Mouse (Mus musculus): ENCODE results near the gene Dnhd1. TPM values are rescaled to one million over a fixed set of nuclear protein-coding genes. Genes with fewer than 3 reads are reported as not detected.

The Dnhd1 gene
- 1 to 10 TPM; 5.5 to 6.5 TPM for total RNA-seq (2021)

DNA sequence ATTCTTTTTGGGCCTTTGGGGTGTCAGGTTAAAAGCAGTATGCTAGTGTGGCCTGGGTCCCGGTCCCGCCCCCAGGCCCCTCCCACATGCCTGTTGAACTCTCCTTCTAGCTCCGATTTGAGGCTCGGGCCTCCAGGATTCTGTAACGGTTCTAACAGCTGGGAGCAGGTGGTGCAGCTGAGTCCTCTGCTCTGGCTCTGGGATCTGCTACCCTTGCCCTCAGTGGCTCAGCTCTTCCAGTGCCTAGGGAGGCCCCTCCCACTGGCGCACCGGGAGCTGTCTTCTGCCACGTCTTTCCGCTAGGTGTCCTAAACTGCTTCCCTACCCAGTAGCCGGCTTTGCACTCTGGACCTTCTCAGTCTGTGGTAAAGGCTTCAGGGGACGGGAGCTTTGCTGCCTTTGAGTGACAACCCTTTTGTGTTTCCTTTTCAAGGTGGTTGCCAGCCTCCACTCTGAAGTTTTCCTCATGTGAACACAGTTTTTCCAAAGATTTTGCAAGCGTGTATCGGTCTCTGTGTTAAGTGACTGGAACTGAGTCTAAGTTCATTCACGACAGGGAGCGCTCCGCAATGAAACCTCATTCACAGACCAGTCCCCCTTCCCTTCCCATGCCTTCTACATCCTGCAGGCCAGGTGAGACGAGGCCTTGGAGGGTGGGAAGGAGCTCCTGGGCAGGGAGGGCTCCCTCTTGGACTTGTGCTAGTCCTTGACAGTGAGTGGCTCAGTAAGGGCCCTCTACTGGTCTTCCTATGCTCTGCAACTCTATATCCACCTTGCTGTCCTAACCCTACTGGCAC, at the start of gene Dnhd1:
TSS of gene Dnhd1 (plus strand) at position 189 of the 797 bp plus-strand sequence.
- DNase-seq: peak; percentile 40 to 60

DNA sequence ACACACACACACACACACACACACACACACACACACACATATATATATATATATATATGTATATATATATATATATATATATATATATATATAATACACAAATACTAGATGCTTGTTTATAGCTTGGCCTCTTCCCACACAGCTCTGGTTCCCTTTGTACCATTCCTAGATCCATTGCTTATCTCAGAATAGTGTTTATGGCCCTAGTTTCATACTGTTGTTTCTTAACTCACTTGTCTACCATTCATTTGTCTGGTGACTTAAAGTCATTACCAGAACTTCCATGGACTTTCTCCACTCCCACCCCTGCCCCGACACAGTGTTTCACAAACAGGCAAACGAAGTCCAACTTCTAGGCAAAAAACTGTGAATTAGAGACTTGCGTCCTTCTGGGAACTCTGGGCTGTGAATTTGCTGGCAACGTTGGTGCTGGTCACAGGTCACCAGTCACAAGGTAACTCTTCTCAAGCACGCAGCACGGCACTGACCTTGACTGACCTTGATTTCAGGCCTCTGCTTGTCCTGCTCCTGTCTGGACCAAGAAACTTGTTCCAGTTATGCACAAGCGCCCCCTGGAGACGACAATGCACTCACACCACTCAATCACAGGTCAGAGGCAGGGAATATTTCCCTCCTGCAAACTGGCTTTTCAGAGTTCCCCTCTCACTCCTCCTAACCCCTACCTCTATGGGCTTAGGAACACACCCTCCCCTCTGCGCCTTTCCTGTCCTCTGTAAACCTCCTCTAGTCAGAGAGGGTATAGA, 47.6 kb upstream of the Dnhd1 start:
- peak; percentile 44 to 59 for DNase-seq

DNA sequence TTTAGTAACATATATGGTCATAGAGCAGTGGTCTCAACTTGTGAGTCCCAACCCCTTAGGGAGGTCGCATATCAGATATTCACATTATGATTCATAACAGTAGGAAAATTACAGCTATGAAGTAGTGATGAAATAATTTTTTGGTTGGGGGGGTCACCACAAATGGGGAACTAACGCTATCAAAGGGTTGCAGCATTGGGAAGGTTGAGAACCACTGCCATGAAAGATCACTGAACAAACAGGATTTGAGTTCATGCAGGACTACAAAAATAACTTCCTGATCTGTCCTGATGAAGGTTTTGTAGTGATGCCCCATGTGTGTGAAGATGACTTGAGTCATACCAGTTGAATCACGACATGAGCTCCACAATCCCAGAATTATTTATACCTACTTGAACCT, 42.2 kb upstream of the Dnhd1 start:
- DNase-seq: no peak

DNA sequence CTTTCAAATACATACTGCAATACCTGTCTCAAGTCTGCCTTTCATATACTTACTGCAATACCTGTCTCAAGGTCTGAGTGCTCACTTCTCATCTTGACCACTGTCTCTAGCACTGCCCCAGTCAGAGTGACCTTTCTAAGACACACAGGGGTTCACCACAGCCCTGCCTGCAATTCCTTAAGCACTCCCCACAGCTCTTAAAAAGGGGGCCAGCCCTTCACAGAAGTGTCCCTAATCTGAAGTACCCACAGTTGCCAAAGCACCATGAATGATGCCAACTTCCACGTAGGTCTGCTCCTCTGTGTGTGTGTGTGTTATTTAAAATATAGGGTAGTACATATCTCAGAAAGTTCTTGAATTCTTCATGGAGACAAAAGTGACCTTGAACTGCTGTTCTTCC, 38.9 kb upstream of the Dnhd1 start:
- DNase-seq: no peak

DNA sequence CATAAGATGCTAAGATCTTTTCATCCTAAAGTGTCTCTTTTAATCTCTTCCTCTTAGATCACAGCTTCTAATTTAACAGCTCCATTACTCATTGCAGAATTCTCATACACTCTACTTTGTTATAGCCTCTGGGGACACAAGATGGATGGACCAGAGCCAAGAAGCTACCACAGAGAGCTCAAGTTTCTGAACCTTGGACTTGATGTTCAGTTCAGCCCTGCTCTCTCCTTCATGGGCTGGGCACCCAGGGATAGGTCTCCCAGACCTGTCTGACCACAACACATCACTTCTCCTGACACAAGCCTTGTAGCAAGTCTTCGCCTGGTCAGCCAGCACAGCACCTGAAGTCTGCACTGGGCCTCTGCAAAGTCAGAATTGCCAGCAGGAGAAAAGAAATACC, 36.2 kb upstream of the Dnhd1 start:
- DNase-seq: no peak

DNA sequence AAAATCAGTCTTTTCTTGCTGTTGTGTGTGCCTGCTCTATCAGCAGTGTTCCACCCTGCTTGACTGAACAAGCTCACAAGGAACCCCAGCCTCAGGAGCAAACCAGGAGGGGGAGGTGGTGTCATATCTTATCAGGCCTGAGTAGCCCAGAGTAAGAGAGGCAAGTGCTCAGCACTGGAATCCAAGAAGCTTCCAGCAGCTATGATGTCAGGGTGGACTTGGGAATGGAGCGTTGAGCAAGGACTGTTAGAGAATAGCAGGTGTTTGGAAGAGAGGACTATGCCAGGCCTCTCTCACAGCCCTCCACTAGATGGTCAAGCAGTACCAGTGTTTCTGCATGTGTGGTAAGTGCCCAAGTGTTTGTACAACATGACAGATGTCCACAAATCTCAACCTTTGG, 34.9 kb upstream of the Dnhd1 start:
- DNase-seq: no peak

DNA sequence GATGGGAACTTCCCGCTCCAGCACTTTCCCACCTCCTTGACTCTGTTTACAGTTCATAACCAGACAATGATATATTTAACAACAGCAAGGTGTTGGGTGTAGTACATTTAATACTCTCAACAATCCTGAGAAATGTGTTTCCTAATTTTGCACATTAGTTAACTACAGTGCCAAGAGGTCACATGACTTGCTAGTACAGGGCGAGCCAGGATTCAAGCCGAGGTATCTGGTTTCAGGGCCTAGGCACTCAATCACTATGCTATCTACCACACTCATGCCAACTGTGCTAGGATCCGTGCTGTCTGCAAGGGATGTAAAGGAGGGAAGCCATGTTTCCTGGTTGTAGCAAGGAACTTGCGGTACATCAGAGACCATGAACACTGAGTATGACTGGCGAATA, 34.1 kb upstream of the Dnhd1 start:
- no peak for DNase-seq

DNA sequence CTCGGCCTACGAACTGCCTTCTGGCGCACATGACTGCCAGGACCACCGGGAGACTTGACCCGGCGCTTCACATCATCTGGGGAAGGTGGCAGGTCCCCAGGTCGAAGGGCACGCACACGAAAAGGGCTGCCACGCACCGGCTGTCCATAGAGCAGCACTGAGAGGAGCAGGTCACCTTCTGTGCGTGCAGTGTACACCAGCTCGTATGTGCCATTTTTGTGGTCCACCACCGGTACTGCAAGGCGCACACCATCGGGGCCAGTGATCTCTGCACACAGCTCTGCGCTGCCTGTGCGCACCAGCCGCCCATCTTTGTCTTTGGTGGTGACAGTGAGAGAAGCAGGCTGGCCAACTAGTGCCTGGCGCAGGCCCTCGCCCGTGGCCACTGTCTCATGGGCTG, 32.8 kb upstream of the Dnhd1 start:
- DNase-seq: no peak

DNA sequence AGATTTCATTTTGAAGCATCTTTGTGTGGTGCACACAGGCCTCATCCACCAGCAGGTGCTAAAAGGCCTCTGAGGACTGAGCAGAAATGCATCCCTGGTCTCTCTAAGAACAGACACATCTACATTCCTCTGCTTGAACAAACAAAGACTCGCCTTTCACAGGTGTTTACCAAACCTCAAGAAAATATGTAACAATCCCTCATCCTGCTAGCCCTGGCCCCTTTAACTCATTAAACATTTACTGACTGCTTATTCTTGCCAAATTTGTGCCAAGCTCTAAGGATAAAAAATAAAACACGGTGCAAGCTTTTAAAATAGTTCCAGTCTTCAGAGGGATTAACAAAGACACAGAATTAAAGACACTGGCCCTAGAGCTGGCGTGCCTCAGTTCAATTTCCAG, 30.9 kb upstream of the Dnhd1 start:
- no peak for DNase-seq

DNA sequence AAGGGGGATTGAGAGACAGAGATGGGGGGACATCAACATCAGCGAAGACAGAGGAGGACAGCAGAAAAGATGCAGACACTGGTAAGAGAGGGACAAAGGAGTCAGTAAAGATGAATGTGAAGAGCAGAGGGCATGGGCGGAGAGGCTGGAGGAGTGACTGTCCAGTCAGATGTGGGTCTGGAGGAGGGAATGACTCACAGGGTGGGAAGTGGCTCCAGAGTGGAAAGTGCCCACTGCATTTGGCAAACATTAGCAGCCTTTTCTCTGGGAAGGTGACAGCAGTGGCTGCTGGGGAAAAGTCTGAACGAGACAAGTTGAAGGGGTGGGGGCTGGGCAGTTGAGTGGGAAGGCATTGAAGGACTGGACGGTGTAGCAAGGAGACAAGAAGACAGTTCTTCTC, 29.6 kb upstream of the Dnhd1 start:
- no peak for DNase-seq

DNA sequence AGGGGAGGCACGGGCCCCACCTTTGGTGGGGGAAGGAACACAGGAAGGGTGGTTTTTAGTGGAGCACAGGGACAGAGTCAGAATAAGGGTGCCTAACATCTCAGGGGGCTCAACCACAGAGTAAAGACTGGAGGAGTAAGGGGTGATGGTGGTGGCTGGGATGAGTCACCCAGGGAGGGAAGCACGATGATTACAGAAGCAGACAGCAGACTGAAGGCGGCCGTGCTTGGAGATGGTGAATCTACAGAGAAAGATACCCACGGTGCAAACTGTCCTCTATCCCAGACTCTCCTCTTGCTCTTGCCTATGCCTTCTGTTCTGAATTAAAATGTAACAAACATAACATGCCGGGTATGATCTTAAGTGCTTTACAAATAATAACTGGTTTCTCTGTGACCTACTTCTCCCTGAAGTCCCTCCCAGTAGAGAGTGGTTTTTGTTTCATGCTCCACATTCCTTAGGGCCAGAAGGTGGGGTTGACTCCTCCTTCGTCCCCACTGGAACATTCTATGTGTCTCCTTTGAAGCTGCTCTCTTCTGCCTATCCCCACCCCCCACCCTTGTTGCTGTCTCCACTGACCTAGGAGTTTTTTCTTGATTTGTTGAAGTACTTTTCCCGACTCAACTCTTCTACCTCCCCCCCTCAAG, 28.9 kb upstream of the Dnhd1 start:
- no peak for DNase-seq

DNA sequence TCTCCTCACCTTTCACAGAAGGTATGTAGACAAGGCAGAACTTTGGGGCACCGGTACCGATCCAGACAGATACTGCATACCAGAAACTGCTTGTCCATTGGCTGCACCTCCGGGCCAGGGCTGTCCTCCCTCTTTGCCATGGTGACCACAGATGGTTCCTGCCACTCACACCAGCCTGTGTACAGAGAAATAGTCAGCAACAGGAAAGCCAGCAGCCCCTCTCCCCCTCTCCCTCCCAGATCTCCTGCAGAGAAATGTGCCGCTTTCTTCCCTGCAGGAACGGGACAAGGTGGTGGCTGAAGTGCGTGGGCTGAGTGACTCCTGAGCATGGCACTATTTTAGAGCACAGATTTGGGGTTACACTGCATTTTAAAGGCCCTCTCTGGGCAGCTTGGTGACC, 25.2 kb upstream of the Dnhd1 start:
- DNase-seq: no peak

DNA sequence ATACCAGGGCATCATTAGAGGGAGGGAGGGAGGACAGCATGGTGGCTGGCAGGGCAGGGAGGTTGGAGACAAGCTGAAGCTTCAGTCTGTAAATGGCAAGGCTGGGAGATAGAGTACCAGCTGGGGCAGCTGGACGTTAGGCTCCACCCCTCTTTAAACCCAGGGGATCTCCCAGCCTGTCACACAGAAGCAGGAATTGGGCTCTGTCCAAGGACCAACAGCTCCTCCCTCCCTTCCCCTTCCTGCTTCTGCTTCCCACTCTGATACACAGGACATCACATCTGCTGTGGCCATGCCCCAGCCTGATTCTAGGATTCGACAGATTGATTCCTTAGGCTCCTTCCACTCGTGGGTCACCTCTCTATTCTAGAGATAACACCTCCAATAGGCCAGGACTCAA, 22.0 kb upstream of the Dnhd1 start:
- peak in 1 of 2 experiments; percentile 29 for DNase-seq

DNA sequence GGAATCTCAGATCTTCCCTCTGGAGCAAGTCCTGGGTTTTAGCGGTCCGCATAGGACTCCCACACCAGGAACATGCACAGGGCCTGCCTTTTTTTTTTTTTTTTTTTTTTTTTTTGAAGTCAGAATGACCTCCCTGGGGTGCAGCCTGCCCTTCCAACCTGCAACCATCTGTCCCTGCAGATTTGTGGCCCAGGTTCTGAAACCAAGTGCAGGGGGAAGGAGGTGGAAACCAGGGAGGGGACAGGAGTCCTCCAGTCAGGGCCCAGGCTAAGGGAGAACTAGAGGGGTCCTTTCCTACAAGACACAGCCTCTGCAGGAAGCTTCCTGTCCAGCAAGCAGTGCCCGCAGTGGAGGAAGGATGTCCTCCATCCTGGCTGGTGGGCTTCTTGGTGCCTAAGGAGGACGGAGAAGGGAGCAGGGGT, 18.1 kb upstream of the Dnhd1 start:
- DNase-seq: no peak

DNA sequence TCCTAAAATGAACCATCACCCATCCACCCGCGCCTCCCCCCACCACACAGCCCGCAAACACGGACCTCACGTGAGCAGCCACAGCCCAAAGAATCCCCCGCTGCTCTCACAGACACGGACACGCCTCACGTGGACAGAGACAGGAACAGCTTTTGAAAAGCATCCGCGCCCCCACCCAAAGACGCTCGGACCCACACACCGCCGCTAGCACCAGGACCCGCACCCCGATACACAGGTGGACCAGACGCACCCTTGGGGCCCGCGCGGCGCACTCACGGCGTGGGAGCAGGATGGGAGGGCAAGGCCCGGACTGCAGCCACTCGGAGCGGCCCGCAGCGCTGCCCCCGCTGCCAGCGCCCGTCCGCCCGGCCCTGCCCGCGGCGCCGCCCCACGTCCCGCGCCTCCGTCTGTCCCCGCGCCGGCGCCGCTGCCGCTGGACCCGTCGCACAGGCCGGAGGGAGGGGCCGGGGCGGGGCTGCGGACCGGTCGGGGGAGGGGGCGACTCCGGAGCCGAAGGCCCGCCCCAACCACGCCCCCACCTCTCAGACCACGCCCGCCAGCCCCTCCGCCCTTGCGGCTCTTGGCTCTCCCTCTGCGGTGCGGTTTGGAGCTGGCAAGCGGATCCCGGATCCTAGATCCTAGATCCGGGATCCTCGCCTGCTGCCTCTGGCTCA, 17.4 kb upstream of the Dnhd1 start, which contains the start of gene Trim3:
TSS of gene Trim3 (minus strand) at position 445 of the 674 bp plus-strand sequence.
- peak; percentile 91 for DNase-seq

DNA sequence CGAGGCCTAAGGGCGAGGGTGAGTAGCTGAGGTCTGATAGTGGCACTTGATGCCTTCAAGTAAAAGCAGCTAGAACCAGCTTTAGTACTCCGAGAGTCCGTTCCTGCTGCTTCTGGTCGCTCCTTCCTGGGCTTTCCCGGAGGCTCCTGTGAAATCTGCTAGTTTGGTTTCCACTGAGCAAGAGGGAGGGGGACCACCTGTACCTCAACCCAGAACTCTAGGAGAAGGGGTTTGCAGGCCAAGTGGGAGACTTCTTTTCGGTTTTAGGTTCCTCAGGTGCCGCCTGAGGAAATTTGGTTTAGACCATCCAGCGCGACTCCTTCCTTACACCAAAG, 16.9 kb upstream of the Dnhd1 start:
- DNase-seq: no peak

DNA sequence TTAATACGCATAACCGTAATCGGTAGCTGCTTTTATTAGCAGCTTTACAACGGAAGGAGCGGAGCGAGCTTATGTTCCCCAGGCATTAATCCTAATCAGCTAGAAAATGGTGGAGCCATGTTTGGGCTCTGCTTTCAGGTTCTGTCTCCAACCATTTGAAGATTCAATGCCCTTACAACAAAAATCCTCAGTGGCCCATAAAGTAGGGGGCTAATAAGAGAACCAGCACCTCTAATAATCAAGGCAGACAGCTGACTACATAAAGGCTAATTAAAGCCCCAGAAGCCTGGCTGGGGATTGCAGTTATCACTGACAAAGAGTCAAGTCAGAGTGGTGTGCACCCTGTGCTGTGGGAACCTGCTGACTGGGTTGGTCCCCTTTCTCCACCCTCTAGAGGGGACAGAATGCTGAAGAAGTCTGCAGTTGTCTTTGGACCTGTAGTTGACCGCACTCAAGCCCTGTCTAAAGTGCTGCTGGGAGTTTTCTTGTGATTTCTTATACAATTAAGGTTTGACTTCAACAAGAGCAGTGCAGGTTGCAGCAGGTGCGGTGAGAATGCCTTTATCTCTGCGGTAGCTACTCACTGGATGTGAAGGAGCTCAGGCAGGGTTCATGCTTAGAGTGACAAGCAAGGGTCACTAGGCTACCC, 16.2 kb upstream of the Dnhd1 start:
- no peak for DNase-seq

DNA sequence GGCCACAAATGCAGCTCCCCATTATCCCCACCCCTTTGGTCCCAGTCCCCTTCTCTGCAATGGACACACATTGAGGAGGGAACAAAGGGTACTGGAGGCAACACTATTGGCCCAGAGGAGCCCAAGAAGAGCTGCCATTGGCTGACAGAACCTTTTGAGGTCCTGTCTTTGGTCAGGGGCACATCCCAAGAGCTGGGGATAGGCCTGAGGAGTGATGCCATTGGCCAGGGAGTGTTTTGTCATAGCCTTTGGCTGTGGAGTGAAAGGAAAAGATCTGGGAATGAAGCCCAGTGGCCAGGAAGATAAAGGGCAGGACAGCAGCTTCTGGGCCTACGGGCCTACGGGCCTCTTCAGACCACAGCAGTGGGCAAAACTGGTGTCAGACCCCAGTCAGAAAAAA, 14.9 kb upstream of the Dnhd1 start:
- DNase-seq: no peak

DNA sequence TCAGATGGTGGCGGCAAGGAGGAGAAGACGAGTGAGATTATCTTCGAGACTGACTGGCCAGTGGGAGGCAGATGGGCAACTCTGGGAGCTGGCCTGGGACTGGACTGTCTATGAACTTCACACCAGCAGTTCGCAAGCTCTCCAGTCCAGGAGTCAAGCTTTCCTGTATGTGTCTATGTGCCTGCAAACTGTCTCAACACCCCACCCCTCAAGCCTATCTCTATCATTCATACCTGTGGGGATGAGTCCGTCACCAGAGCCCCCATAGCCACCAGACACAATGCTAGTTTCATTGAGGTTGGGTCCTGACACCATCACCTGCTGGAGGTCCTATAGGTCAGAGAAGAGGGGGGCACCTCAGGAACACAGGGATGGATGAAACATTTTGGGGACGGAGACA, 11.9 kb upstream of the Dnhd1 start:
- DNase-seq: no peak

DNA sequence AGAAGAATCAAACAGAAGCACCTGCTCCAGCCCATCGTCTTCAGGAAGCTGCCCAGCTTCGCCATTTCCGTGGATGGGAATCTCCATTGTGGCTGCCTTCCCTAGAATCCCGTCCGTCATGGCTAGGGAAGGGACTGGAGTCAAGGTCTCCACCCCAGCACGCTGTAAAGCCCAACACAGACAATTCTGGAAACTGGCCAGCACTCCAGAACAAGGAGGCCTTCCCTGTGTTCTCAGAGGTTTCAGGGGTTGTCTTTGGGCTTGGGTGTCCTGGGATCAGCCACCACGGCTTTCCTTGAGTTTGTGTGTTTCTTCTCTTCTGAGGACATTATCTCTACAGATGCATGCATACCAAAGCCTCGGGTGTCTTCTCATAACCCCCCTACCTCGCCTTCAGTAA, 11.3 kb upstream of the Dnhd1 start:
- no peak for DNase-seq

DNA sequence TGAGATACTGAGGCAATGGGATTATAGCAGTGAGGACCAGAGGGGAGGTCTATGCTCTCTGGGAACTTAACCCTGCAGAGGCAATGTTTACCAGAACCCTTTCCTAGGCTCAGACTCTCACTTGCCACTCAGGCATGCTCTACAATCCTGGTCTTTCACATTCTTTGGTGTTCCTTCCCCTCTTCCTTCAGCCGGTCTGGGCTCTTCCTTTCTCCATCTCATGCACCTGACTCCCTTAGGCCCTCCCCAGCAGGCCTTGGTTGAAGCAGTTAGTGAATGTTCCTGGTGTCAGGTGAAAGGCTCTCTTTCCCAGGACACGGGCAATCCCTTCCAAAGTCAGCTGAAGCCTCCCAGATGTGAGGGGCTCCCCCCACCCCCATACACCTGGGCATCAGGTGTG, 10.9 kb upstream of the Dnhd1 start, which contains the start of gene Timm10b:
TSS of gene Timm10b (plus strand) at position 301 of the 400 bp plus-strand sequence.
- no peak for DNase-seq

DNA sequence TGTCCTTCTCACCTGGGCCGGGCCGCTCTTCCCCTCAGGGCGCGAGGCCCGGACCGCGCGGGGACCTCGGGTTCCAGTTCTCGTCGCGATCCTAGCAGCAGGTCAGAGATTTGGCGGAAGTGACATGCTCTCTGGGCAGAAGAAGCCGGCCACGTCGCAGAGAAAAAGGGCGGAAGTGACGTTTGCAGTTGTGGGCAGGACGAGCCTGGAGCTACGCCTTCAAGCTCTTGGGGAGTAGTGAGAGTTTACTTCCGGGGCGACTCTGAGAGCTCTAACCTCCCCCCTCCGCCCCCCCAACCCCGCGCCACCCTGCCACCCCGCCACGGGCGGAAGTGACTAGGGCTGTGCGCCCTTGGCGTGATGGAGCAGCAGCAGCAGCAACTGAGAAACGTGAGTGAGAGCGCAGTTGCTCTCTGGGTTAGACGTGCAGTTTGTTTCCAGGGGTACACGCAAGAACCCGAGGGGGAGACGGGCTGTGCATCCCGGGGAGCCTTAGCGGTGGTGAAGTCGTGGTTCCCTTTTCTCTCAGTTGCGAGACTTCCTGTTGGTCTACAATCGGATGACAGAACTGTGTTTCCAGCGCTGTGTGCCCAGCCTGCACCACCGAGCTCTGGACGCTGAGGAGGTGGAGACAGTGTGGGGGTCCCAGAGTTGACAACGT, 10.3 kb upstream of the Dnhd1 start, which contains the start of the genes Arfip2 and Gm45799:
TSS of gene Arfip2 (minus strand) at position 184 of the 661 bp plus-strand sequence.
TSS of gene Gm45799 (plus strand) at position 320 of the 661 bp plus-strand sequence.
- DNase-seq: peak; percentile 95 to 97

Measured in layer of hippocampus, postnatal 36 days (tissue).